Mouse (Mus musculus): ENCODE results near the gene Fkbp6.
"Not testable (repeated sequence)": the region's sequence is repeated elsewhere in the genome, so short reads cannot be mapped to it uniquely, and the experiment has no call there.

Gene Fkbp6

GRCm38 (mm10) chr5:135349862-135350261 is at the start of gene Fkbp6:
Gene Fkbp6, minus strand, starts transcription at chr5:135350044.
- DNase-seq (ENCODE audit: low spot score), result no peak

- no peak for DNase-seq (ENCODE audit: low spot score)
These were observed 49.5 kb upstream of the Fkbp6 start for GRCm38 (mm10) chr5:135399382-135399781.

DNA sequence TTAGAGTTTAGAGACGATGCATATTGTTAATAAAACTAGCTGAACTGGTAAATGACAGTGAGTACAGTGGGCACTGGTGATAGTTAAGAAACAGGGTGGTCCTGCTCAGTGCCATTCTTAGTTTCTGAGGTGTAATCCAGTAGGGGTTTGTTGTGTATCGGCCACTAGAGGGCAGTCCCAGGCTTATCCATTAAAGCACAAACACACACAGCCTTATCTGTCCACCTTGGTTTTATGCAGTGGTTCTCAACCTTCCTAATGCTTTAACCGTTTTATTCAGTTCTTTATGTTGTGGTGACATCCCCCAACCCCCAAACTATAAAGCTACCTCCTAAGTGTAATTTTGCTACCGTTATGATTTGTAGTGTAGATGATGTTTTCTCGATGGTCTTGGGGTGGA is 46.0 kb upstream of the Fkbp6 start:
- DNase-seq (ENCODE audit: low spot score), result peak; percentile 76

- peak; percentile 91 for DNase-seq (ENCODE audit: low spot score)
These were observed 44.4 kb upstream of the Fkbp6 start, which contains the start of gene Pom121 for GRCm38 (mm10) chr5:135394004-135394823. Gene Pom121, minus strand, starts transcription at chr5:135394546.

DNA sequence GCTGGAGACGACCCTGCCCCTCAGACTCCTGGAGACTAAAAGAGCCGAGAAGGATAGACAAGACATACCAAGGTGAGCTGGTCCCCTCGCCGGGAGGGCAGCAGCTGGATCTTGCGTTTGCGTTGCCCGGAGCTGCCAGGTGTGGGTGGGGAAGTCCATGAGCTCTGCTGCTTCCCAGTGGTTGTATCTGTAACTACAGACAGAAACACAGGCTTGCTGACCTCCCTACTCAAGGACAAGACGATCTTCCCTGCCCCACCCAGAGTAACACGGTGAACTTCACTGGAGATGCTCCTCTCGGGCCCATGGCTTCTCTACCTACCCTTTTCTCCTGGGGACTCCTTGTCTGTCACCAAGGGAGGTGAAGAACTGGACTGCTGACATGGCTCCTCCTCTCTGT is 33.9 kb upstream of the Fkbp6 start:
- DNase-seq (ENCODE audit: low spot score), result no peak

DNA sequence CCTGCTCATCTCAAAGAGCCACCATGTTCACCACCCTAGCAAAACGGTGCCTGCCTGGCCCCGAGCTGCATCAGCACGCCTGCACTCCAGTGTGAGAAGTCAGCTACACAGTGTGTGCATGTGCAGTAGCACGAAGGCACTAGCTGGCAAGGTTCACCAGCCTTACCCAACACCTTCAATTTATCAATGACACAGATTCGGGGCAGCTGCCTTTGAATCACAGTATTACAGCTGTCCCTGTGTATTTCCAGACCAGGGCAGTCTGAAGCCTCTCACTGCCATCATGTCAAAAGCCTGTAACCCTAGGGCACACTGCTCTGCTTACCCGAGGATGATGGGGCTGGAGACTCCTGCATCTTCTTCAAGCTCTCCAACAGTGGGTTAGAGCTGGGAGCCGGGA is 32.9 kb upstream of the Fkbp6 start:
- DNase-seq (ENCODE audit: low spot score), result no peak

DNA sequence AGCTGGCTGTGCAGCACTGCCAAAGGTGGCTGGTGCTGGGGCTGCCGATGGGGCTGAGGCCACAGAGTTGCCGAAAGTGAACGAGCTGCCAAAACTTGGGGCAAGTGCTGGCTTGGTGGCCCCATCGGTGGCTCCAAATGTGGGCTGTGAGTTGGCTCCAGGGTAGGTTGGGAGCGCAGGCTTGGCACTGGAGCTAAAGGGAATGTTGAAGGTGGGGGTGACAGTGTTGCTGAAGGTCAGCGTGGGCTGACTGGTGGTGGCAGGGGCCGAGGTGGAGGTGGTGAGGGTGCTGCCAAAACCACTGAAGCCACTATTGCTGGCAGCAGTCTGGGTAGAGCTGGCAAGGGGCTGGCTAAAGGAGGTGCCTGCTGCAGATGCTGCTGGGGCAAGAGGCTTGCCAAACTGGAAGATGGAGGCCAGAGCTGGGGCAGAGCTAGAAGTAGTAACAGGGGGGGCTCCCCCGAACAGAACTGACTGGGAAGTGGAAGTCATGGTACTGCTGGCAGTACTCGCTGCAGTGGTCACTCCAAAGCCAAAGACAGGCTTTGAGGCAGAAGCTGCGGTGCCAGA is 31.6 kb upstream of the Fkbp6 start:
- DNase-seq (ENCODE audit: low spot score), result no peak

DNA sequence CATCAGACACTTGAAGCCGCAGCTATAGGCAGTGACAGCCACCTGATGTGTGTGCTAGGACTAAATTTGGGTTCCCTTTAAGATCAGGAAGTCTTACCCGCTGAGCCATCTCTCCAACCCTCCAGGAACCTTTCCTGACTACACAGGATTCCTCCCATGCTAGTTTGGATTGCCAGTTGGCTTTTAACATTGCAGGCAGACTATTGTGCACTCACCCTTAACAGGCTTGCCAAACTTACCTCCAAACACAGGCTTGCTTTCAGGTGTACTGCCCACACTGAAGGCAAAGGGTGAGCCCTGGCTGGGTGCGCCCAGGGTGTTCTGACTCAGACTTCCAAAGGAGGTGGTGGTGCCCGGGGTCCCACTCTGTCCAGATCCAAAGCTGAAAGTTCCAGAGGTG is 30.8 kb upstream of the Fkbp6 start:
- DNase-seq (ENCODE audit: low spot score), result no peak

DNA sequence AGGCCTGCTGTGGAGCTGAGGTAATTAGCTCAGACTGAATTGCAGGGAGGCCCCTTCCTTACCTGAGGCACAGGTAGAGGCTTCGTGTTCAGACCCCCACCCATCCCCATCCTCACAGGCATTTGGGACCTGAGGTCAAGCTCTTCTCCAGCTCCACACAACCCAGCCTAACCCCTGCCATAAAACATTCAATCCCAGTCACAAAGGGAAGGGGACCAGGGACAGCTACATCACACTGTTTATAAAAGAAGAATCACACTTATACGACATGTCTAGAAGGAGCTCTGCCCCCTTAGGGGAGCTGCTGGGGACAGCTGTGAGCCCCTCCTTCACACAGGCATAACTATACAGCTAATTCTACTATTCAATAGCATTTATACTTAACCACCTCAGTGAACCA is 26.5 kb upstream of the Fkbp6 start:
- no peak for DNase-seq (ENCODE audit: low spot score)

- DNase-seq (ENCODE audit: low spot score), result no peak
These were observed 25.3 kb upstream of the Fkbp6 start for GRCm38 (mm10) chr5:135375167-135375566.

DNA sequence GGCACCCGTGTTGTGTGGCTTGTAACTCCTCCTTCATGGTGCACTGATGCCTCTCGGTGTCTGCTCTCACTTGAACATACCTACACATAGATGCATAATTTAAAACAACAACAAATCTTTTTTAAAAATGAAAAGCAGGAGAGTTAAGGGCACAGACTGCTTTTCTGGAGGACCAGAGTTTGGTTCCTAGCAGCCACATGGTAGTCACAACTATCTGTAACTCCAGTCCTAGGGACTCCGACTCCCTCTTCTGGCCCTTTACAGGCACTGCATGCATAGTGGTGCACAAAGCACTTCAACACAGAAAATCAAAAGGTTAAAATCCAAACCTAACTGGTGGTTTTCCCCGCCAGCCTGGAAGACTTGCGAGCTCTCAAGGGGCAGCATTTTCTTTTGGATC is 23.8 kb upstream of the Fkbp6 start:
- DNase-seq (ENCODE audit: low spot score), result no peak

DNA sequence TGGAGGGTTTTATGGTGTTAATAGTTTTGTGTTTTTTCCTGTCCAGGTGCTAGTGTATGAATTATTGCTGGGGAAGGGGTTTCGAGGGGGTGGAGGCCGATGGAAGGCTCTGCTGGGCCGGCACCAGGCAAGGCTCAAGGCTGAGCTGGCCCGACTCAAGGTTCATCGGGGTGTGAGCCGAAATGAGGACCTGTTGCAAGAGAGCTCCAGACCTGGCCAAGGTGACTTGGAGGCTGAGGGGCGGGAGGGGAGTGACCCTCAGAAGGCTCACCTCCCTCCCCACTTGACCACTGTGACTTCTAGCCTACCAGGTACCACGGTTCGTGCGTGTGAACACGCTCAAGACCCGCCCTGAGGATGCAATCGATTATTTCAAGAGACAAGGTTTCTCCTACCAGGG is 21.4 kb upstream of the Fkbp6 start:
- no peak for DNase-seq (ENCODE audit: low spot score)

DNA sequence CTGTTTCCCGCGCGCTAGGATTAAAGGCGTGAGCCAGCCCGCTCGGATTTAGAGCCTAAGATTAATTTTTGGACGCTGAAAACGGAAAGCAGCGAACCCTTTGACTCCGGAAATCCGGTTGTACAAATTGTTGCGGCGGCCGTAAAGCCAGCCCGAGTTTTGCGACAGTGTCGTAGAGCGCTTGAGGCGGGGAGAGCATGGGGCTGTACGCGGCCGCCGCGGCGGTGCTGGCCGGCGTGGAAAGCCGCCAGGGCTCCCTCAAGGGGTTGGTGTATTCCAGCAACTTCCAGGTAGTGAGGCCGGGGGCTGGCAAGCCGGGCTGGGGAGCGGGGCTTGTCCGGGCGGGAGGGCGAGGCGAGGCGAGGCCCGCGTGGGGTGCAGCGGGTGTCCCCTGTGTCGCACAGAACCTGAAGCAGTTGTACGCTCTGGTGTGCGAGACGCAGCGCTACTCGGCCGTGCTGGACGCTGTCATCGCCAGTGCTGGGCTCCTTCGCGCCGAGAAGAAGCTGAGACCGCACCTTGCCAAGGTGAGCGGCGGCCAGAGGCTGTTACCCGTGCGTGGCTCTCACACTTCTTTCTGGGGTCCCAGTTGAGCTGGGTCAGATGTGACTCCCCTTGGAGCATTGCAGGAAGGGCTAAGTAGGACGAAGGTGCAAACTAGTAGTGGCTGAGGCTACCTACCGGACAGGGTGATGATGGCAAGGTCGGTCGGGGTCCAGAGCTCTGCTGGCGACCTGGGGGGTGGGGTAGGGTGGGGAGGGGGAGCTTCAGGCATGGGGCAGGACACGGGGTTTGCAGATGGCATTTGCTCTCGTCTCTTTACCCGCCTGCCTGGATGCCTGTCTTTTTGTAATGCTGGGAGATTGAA is 20.2 kb upstream of the Fkbp6 start, which contains the start of gene Nsun5:
TSS of gene Nsun5 (plus strand) at position 167 of the 868 bp plus-strand sequence.
- DNase-seq (ENCODE audit: low spot score), result peak; percentile 98

- DNase-seq (ENCODE audit: low spot score), result not testable (repeated sequence)
These were observed 19.4 kb upstream of the Fkbp6 start for GRCm38 (mm10) chr5:135369196-135369595.

GRCm38 (mm10) chr5:135368312-135368711 is 18.5 kb upstream of the Fkbp6 start:
- DNase-seq (ENCODE audit: low spot score), result no peak

DNA sequence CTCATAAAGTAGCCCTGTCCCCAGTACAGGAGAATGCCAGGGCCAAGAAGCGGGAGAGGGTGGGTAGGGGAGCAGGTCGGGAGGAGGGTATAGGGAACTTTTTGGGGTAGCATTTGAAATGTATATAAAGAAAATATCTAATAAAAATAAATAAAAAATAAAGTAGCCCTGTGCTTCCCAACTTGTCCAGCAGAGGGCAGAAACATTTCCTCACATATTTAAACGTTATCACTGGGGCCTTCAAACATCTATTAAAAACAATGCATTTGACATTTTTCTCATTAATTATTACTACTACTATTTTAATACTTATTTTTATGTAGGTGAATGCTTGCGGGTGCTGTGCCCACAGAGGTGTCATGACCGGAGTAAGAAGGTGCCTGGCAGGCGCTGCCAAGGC is 18.0 kb upstream of the Fkbp6 start:
- peak; percentile 56 for DNase-seq (ENCODE audit: low spot score)

- peak; percentile 77 for DNase-seq (ENCODE audit: low spot score)
These were observed 13.7 kb upstream of the Fkbp6 start for GRCm38 (mm10) chr5:135363540-135363939.

- DNase-seq (ENCODE audit: low spot score), result no peak
These were observed 12.7 kb upstream of the Fkbp6 start for GRCm38 (mm10) chr5:135362572-135362971.

GRCm38 (mm10) chr5:135359772-135360171 is 9.9 kb upstream of the Fkbp6 start:
- no peak for DNase-seq (ENCODE audit: low spot score)

DNA sequence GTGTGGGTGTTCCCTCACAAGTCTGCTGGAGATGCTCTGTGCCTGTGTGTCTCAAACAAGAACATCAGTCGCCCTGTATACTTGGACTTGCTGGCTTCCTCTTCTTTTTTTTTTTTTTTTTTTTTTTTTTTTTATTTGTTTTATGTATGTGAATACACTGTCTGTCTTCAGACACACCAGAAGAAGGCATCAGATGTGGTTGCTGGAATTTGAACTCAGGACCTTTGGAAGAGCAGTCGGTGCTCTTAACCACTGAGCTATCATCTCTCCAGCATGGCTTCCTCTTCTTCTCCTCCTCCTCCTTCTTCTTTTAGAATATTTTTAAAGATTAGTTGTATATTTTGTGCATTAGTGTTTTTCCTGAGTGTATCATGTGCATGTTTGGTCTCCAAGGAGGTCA is 7.7 kb upstream of the Fkbp6 start:
- no peak for DNase-seq (ENCODE audit: low spot score)

- no peak for DNase-seq (ENCODE audit: low spot score)
These were observed 6.2 kb upstream of the Fkbp6 start for GRCm38 (mm10) chr5:135356090-135356489.

GRCm38 (mm10) chr5:135353564-135353963 is 3.7 kb upstream of the Fkbp6 start:
- peak; percentile 56 for DNase-seq (ENCODE audit: low spot score)

DNA sequence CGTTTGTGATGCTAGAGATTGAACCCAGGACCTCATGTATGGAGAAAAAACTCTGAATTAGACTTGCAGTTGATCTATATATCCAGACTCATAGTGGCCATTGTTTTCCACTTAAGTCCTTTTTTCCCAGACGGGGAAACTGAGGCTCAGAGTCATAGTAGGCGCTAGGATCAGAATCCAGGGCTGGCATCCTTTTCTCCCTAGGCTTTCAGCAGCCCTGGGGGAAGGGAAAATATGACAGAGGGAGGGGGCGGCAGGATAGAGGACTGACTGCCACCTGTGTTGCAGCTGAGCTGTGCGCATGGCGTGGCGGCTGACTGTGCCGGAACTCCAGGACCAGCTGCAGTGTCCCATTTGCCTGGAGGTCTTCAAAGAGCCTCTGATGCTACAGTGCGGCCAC is 3.2 kb upstream of the Fkbp6 start, which contains the start of gene Trim50:
TSS of gene Trim50 (plus strand) at position 301 of the 400 bp plus-strand sequence.
- no peak for DNase-seq (ENCODE audit: low spot score)

All from retina, embryonic 14.5 days (tissue).